Mouse (Mus musculus): ENCODE data around the gene Nhsl2.

GRCm38 (mm10) chrX:101805512-101805911 lies 43.7 kb upstream of the Nhsl2 start:
- no peak for TF ChIP-seq CTCF (IDR thresholded peaks at IDR 0.05; ENCODE audit: low read depth, low read length)
- TF ChIP-seq POLR2A (IDR thresholded peaks at IDR 0.05; ENCODE audit: extremely low read depth, insufficient read depth, low read length): no peak
